Mouse (Mus musculus): ENCODE measurements at regions not wholly inside any gene's neighbourhood (a gene's known extent, or its start where the extent isn't known, plus 50 kb on each side); places are given as distances from the start of the nearest gene placed in this dataset.

- no peak for DNase-seq (ENCODE audit: low spot score in 2 of 2)
Measured at GRCm38 (mm10) chr3:19368998-19369397, 259.5 kb downstream of the 1700064H15Rik start.

GRCm38 (mm10) chr3:19367761-19368160 lies 260.7 kb downstream of the 1700064H15Rik start:
- DNase-seq (ENCODE audit: low spot score in 2 of 2): no peak
